Mouse (Mus musculus) ES-CJ7 (cell line): ENCODE data around the gene Txndc2.
"Not testable (repeated sequence)": the region's sequence is repeated elsewhere in the genome, so short reads cannot be mapped to it uniquely, and the experiment has no call there.

ENCODE experiments used
- DNase-seq: peaks from one replicate; pipeline ENCODE4 v3.0.0; 2011; ENCODE audit warnings: low read depth, low spot score

The Txndc2 gene

GRCm38 (mm10) chr17:65656076-65656475 lies 14.1 kb upstream of the Txndc2 start:
- no peak for DNase-seq

GRCm38 (mm10) chr17:65655608-65656007 lies 13.6 kb upstream of the Txndc2 start:
- DNase-seq: no peak

GRCm38 (mm10) chr17:65650598-65650997 lies 8.6 kb upstream of the Txndc2 start:
- no peak for DNase-seq

- DNase-seq: no peak
These were observed 7.2 kb upstream of the Txndc2 start for GRCm38 (mm10) chr17:65649175-65649493.

GRCm38 (mm10) chr17:65648371-65649174 lies 6.6 kb upstream of the Txndc2 start:
- DNase-seq: peak; percentile 21

- peak; percentile 9 for DNase-seq
These were observed 6.0 kb upstream of the Txndc2 start for GRCm38 (mm10) chr17:65647961-65648360.

GRCm38 (mm10) chr17:65647226-65647625 lies 5.3 kb upstream of the Txndc2 start:
- DNase-seq: no peak

- peak; percentile 12 for DNase-seq
These were observed 1.6 kb upstream of the Txndc2 start for GRCm38 (mm10) chr17:65643579-65643978.

- DNase-seq: no peak
These were observed 1.1 kb upstream of the Txndc2 start for GRCm38 (mm10) chr17:65643051-65643521.

- no peak for DNase-seq
These were observed 617 bp upstream of the Txndc2 start for GRCm38 (mm10) chr17:65642578-65642991.

- DNase-seq: no peak
These were observed 2.8 kb downstream of the Txndc2 start for GRCm38 (mm10) chr17:65639144-65639543.

GRCm38 (mm10) chr17:65635715-65636360 lies 6.1 kb downstream of the Txndc2 start:
- no peak for DNase-seq

- DNase-seq: no peak
These were observed 12.0 kb downstream of the Txndc2 start for GRCm38 (mm10) chr17:65629943-65630342.

GRCm38 (mm10) chr17:65628823-65629532 lies 13.0 kb downstream of the Txndc2 start:
- DNase-seq: not testable (repeated sequence)

GRCm38 (mm10) chr17:65626301-65626700 lies 15.7 kb downstream of the Txndc2 start:
- no peak for DNase-seq

GRCm38 (mm10) chr17:65625563-65625962 lies 16.4 kb downstream of the Txndc2 start:
- no peak for DNase-seq

- DNase-seq: no peak
These were observed 18.8 kb downstream of the Txndc2 start for GRCm38 (mm10) chr17:65623130-65623529.

- no peak for DNase-seq
These were observed 23.5 kb downstream of the Txndc2 start for GRCm38 (mm10) chr17:65618431-65618830.

- DNase-seq: peak; percentile 70
These were observed 26.3 kb downstream of the Txndc2 start for GRCm38 (mm10) chr17:65615678-65616077.

GRCm38 (mm10) chr17:65614431-65614830 lies 27.5 kb downstream of the Txndc2 start:
- no peak for DNase-seq

GRCm38 (mm10) chr17:65613463-65614412 lies 28.2 kb downstream of the Txndc2 start, which contains the start of gene Vapa:
Vapa (minus strand) TSS chr17:65613555.
- DNase-seq: peak; percentile 97
